Mouse (Mus musculus) T-helper 2 cell (primary cell): ENCODE results near the gene 9430038I01Rik.
"Not testable (repeated sequence)": the region's sequence is repeated elsewhere in the genome, so short reads cannot be mapped to it uniquely, and the experiment has no call there.

Source experiments
- in situ Hi-C: fragments of 300-600 bp; cut with MboI, MseI; formaldehyde crosslinking; loops from one replicate; pipeline ENCODE4 v1.15.1; 2025; ENCODE audit warnings: high pct_unique_total_duplicates

The 9430038I01Rik gene

GRCm38 (mm10) chr7:137410337-137411197 lies at the start of gene 9430038I01Rik:
Gene 9430038I01Rik (minus strand): TSS chr7:137410762.
- in situ Hi-C loops = no loop called here

GRCm38 (mm10) chr7:137445321-137445720 lies 34.8 kb upstream of the 9430038I01Rik start:
- in situ Hi-C loops = no loop called here

GRCm38 (mm10) chr7:137442951-137443350 lies 32.4 kb upstream of the 9430038I01Rik start:
- in situ Hi-C loops = no loop called here

DNA sequence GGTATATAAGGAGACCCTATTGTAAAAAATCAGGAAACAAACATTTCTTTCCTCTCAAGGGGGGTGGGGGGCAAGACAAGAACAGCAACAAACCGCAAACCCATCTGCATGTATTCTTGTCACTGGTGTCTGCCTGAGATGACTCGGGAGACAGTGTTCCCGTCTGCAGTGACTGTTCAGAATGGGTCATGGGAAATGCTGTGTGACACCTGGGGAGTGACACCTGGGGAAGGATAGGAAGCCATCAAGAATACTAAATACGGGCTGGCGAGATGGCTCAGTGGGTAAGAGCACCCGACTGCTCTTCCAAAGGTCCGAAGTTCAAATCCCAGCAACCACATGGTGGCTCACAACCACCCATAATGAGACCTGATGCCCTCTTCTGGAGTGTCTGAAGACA lies 28.4 kb upstream of the 9430038I01Rik start:
- in situ Hi-C loops = not testable (repeated sequence)

- in situ Hi-C loops = no loop called here
These were observed 27.6 kb upstream of the 9430038I01Rik start for GRCm38 (mm10) chr7:137438179-137438550.

DNA sequence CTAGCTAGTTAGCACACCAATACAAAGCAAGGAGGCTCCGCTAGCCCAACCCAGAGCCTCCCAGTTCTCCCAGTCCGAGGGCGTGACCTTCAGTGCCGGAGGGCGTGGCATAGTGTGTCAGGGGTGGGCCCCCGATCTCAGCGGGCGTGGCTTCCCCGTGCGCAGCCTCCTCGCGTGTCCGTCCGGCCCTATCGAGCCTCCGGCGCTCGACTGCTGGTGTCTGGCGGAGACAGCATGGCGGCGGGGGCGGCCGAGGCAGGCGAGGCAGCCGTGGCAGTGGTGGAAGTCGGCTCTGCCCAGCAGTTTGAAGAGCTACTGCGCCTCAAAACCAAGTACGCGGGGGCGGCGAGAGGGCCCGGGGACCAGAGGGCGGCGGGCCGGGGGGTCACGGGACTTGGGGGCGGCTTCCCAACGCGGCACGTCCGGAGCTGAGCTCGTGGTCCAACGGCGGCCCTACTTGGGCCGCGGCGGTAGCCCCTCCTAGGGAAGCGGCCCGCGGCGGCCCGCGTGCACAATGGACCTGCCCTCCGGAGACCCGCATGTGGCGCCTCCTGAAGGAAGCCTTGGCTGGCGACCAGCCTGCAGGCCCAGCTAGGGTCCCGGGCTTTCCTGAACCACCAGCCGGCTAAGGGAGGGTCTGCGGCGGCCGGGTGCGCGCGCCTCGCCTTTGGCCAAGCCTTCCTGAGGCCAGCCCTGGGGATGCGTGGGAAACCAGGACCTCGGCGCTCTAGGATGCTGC lies 27.0 kb upstream of the 9430038I01Rik start, which contains the start of gene Glrx3:
TSS of gene Glrx3 (plus strand) at position 175 of the 739 bp plus-strand sequence.
- in situ Hi-C loops = no loop called here

GRCm38 (mm10) chr7:137436901-137437300 lies 26.3 kb upstream of the 9430038I01Rik start:
- in situ Hi-C loops = no loop called here

DNA sequence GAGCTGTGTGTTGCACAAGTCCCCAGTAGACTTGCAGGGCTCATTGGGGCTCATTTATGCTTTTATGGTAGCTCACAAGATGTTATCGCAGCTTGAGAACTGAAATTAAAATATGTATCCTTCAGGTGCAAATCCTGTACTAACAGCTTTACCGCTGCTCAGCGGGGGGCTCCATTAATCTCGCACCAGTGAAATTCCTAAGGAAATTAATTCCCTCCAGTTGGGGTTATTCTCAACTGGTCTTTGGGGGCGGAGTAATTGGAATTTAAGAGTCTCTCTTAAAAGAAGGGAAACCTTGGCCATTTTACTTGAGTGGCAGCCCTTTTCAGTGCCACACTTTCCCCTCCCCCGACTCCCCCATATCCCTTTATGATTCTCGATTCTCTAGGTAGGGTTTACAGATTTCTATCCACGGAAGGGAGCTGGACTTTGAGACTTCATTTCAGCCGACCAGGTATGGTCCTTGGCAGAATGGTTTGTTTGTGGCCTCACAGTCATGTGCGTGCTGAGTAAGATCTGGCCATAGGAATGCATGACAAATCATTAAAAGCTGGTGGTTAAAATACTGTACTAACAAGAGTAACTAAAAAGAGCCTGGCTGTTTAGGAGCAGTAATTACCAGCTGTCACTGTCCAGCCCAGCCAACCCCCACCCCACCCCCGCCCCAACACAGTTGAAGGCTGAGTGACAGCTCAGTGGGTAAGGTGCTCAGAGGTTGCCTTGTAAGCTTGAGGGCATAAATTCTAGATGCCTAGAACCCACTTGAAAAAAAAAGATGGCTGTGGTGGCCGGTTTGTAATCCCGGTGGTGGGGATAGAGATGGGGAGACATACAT lies 21.4 kb upstream of the 9430038I01Rik start:
- in situ Hi-C loops = no loop called here

DNA sequence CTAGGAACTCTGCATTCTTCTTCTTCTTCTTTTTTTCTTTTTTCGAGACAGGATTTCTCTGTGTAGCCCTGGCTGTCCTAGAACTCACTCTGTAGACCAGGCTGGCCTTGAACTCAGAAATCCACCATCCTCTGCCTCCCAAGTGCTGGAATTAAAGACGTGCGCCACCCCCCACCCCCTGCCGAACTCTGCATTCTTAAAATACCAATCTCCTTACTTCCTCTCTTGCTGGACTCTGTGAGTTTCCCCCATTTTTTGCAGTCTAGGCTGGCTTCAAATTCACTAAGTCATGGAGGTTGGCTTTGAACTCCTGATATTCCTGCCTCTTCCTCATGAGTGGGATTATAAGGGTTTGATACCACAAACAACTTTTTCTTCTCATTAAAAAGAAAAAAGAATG lies 16.1 kb upstream of the 9430038I01Rik start:
- in situ Hi-C loops = no loop called here

GRCm38 (mm10) chr7:137421236-137421635 lies 10.7 kb upstream of the 9430038I01Rik start:
- in situ Hi-C loops = no loop called here

DNA sequence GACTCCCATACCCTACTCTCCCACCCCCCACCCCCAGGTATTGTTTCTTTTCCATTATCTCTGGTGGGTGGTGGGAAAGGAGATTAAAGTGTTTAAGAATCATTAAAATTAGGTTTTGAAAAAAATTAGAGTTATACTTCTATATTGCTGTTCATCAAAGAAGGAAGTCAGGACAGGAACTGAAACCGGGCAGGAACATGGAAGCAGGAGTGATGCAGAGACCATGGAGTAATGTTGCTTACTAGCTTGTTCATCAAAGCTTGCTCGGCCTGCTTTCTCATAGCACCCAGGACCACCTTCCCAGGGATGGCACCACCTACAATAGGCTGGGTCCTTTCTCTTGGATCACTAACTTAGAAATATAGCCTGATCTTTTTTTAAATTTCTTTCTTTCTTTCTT lies 10.0 kb upstream of the 9430038I01Rik start:
- in situ Hi-C loops = no loop called here

DNA sequence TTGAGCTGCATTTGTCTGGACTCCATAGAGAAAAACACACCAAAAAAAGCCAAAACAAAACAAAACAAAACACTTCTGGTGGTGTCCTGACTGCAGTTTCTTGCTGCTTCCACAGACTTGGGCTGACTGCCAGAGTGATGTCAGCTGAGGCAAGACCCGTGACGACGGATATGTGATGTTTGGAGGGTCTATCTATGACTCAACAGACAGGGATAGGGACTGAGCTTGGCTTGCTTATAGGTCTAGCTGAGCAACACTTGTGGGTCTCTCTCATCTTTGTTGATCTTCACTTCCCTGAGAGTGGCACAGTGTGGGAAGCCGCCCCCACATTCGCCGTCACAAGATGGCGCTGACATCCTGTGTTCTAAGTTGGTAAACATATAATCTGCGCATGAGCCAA lies 4.1 kb upstream of the 9430038I01Rik start:
- in situ Hi-C loops = no loop called here

DNA sequence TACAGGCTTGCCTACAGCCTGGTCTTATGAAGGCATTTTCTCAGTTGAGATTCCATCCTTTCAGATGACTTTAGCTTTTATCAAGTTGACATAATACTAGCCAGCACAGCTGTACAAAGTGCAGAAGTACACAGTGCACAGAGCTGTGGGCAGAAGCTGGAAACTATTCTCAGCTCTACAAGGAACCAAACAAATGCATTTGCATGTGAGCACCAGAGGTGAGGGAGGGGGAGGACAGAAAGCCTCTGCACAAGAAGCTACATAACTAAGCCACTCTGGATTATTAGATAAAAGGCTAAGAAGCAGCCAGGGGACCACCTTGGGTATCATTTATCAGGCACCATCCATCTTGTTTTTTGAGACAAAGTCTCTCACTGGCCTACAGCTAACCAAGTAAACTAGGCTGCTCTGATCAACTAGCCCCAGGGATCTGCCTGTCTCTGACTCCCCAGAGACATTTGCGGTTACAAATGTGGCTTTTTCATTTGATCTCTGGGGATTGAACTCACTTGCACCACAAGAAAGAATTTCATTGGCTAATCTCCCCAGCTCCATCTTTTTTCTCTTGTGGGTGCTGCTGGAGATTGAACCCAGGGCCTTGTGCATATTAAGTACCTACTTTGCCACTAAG lies 3.0 kb downstream of the 9430038I01Rik start:
- in situ Hi-C loops = no loop called here

DNA sequence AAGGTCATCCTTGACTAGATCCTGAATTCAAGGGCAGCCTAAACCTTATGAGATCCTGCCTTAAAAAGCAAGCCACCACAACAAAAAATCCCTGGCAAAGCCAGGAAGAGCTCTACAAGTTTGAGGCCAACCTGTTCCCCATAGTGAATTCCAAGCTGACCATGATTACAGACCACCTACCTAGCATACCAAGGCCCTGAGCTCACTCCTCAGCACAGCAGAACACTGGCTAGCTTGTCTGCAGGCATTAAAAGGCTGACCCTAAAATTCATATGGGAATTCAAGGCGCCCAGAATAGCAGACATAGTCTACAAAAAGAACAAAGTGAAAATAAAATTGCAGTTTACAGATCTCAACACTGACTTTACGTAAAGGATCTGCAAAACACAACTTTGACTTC lies 6.4 kb downstream of the 9430038I01Rik start:
- in situ Hi-C loops = no loop called here

DNA sequence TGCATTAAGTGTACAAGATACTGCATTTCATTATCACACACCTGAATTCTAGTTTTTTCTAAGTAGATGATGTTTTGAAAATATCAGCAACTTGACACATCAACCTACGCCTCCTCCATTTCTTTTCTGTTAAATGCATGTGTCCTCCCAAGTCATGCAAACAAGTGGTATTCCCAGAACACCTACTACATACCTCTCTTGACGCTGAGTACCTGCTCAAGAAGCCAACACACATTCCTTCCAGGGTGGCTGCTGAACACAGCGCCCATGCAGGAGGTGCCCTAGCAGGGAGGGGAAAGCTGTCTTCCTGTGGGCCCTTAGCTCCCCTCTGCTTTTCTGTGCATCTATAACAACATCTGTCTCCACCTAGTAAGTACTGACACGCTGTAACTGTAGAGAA lies 11.6 kb downstream of the 9430038I01Rik start:
- in situ Hi-C loops = no loop called here

DNA sequence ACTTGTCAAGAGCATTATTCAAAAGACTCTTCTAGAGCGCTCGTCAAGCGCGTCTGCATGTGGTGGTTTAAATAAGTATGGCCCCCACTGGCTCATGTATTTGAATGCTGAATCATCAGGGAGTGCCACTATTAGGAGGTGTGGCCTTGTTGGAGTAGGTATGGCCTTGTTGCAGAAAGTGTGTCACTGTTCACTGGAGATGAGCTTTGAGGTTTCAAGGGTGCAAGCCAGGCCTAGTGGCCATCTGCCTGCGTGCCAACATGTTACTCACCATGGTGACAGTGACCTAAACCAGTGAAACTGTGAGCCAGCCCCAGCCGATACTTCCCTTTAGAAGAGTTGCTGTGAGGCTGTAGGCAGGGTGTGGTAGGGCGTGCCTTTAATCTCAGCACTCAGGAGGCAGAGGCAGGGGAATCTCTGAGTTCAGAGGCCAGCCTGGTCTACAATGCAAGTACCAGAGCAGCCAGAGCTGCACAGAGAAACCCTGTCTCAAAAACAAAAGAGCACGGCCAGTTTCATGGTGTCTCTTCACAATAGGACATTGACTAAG lies 13.1 kb downstream of the 9430038I01Rik start:
- in situ Hi-C loops = no loop called here

DNA sequence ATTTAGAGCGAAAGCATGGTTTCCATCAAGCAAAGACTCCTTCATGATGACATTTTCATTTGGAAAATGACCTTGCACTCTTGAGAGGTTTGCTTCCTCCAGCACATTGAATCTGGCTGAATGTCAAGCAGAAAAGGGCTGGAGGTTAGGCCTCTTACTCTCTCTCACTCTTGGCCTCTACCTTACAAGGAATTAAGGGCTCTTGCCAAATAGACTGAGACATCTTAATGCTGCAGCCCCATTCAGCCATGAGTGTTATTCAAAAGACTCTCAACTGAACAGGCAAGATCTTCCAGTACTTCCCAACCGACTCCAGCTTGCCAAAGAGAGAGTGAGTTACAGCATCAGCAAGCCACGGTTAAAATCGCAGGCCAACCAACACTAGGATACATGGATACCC lies 15.1 kb downstream of the 9430038I01Rik start:
- in situ Hi-C loops = no loop called here

- in situ Hi-C loops = no loop called here
These were observed 22.7 kb downstream of the 9430038I01Rik start for GRCm38 (mm10) chr7:137387863-137388262.

DNA sequence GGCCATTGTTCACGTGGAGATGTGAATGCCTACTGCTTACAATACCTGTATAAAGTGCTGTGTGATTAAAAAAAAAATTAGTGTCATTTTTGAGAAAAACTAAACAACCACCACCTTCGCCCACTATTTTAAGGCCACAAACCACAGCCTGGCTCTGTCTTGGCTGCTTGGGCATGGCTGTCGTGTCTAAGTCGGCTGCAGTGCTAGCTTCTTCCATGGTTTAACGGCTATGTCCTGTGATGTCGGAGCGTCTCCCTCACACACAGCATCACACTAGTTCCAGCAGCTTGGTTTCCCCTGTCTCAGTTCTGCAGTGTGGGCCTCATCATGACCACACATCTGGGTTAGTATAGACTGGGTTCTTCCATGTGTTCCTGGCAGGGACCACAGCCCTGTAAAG lies 35.6 kb downstream of the 9430038I01Rik start:
- in situ Hi-C loops = no loop called here

DNA sequence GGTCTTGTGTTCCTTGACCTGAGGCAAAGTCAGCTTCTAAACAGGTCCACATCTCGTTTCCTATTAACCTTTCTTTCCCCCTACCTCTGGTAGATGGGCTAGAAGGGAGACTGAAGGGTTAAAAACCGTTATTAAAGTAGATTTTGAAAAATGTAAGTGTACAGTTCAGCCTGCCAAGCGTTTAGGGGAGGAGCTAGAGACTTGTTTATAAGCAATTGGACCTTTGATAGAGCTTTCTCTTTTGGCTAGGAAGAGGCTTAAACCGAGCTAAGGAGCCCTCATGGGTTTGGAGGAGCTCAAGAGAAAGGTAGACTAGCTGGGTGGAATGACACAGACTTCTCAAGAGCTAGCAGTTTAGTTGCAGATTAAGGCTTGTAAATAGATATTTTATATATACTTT lies 38.8 kb downstream of the 9430038I01Rik start:
- in situ Hi-C loops = no loop called here

DNA sequence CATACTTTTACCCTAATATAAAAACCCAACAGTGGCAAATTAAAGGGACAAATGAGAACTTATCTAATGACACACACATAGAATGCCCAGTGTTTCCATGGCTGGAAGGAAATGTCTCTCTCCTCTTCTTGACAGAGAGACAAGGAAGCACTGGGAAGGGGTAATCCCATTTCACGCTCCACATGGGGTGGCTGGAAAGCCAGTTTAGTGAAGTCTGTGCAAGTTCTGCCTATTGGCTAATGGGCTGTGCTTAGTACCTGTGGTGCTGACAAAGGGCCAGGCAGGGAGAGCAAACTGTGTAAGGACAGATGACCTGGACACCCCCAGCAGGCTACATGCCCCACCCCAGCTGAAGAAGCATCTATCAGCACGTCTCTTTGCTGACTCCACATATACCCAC lies 40.4 kb downstream of the 9430038I01Rik start:
- in situ Hi-C loops = no loop called here
